12 mouse cellular contexts compared by ENCODE assay signal in the genomic region with DNA sequence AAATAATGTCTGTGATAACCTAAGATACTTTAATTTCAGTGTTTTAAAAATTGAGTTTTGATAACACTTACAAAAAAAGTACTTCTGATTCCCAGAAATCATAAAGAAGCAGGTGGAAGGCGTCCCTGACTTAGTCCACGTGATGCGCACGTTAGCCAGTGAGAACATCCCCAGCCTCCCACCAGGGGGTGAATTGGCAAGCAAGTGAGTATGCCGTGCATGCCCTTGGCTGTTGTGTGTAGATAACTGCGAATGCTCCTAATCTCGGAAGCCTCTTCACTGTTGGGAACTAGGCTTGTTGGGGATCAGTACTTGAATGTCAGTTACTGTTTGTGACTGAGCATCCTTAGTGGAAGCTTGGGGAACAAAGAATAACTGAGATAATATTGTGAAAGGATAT. TPM values are rescaled to one million over a fixed set of nuclear protein-coding genes. Genes with fewer than 3 reads are reported as not detected.
DNase-seq lines count a peak whose midpoint lies in the region; ATAC-seq and TF ChIP-seq lines count a peak whose summit lies in the region.
"Had no signal": no experiment of that assay in that cellular context is flagged by ENCODE, and none has a peak within 500 bp of the region (broad histone marks: within the 10 kb centered on the region; RNA-seq: fewer than 3 reads in every experiment).

No protein-coding gene starts in this region.

- TF ChIP-seq CTCF in heart, adult 2 months (IDR thresholded peaks at IDR 0.05) = peak; percentile 41

- 0 out of 2 replicates have a peak, but pooled peaks have one; percentile 23 for TF ChIP-seq EP300 in heart, adult 2 months (IDR thresholded peaks at IDR 0.05; ENCODE audit: insufficient read depth, low read depth, low read length)

- no peaks in the 10 kb centered on the region for H3K9me3 ChIP-seq in heart, embryonic 10.5 days

- ATAC-seq in megakaryocyte-erythroid progenitor cell, adult 5-6 weeks (replicated peaks; ENCODE audit: low FRiP score, low TSS enrichment, poor library complexity, severe bottlenecking) = peak; percentile 100

- peaks cover 2% of the 10 kb centered on the region for H3K79me2 ChIP-seq in heart, adult 2 months (replicated peaks; ENCODE audit: control insufficient read depth, insufficient read depth, low read length)

- intact Hi-C loops in heart, adult 2 months (cut with DNase I) = no loop called here

- H3K9ac ChIP-seq in heart, adult 2 months (ENCODE audit: low read depth, low read length) = no peak overlapping the region

- no peak overlapping the region for H3K27ac ChIP-seq in heart, adult 2 months
- no peak overlapping the region for H3K27ac ChIP-seq in heart, embryonic 10.5 days
- H3K27ac ChIP-seq: macrophage had no signal

- DNase-seq in heart, adult 2 months = peak; percentile 23 to 27
- DNase-seq in heart, embryonic 10.5 days (ENCODE audit: low spot score) = no peak
- DNase-seq in R1 (ENCODE audit: low read depth, low spot score) = peak; percentile 75
- DNase-seq in cerebellum, postnatal 36 days = peak; percentile 67 to 73
- no peak for DNase-seq in adipocyte (ENCODE audit: low spot score)
- DNase-seq in kidney, postnatal 10 days = no peak
- no peak for DNase-seq in layer of hippocampus, adult 9-11 months
- DNase-seq: adrenal gland, postnatal 25 days; B cell, adult 2 months; right cerebral cortex, adult 18-20 months had no signal

- no peak overlapping the region for H3K4me3 ChIP-seq in heart, adult 2 months
- H3K4me3 ChIP-seq in heart, embryonic 10.5 days = no peak overlapping the region

- no peak for TF ChIP-seq POLR2A in heart, adult 2 months (IDR thresholded peaks at IDR 0.05; ENCODE audit: insufficient read depth, low read depth, low read length)

- H3K4me1 ChIP-seq in heart, adult 2 months (ENCODE audit: control insufficient read depth, insufficient read depth, low read length) = 0 out of 2 replicates have a peak, but pooled peaks cover under 1% of the 10 kb centered on the region
- H3K4me1 ChIP-seq in heart, embryonic 10.5 days = no peaks in the 10 kb centered on the region

- H3K36me3 ChIP-seq in heart, adult 2 months (ENCODE audit: control insufficient read depth, insufficient read depth, low read length) = no peaks in the 10 kb centered on the region; the same call in 1 of the 2 replicates
- peaks cover 47% of the 10 kb centered on the region for H3K36me3 ChIP-seq in heart, embryonic 10.5 days

- no peaks in the 10 kb centered on the region for H3K27me3 ChIP-seq in heart, adult 2 months (ENCODE audit: control insufficient read depth, insufficient read depth, low read length)
- no peaks in the 10 kb centered on the region for H3K27me3 ChIP-seq in heart, embryonic 10.5 days (ENCODE audit: insufficient read depth, poor library complexity, severe bottlenecking)

- 51% methylated on average over 7 of the region's 7 CpGs for WGBS in heart, adult 2 months
- 58% methylated on average over 7 of the region's 7 CpGs for WGBS in heart, embryonic 10.5 days

RNA-seq across cellular contexts. Expression of gene Ppm1a, which starts 33.3 kb away (rescaled TPM):
- total RNA-seq in heart, adult 2 months (2021) = 100 to 1,000 TPM; 218 to 258 TPM
- 78.4 and 141 TPM in 2 replicates for polyA plus RNA-seq in heart, adult 2 months (2012; rRNA removed)
- polyA plus RNA-seq in heart, embryonic 10.5 days (2016; fragmentation: Nextera tagmentation; extraction: Ambion mirVana) = 36.0 and 49.3 TPM in 2 replicates
- total RNA-seq in megakaryocyte-erythroid progenitor cell, adult 5-6 weeks (2014; fragmentation: Nextera tagmentation) = 69.9 and 88.3 TPM in 2 replicates
- 137 and 152 TPM in 2 replicates for total RNA-seq in megakaryocyte-erythroid progenitor cell, adult 5-6 weeks (2017)

Comparison
In these comparisons a context has a peak if more than half of its experiments do, and no peak if none do; other contexts are left out.
1. DNase-seq: peak in heart, adult 2 months (2 of 2), R1 (single experiment) and cerebellum, postnatal 36 days (2 of 2); none in heart, embryonic 10.5 days (single experiment), adipocyte (single experiment), kidney, postnatal 10 days (single experiment) and layer of hippocampus, adult 9-11 months (single experiment).